Mouse (Mus musculus): ENCODE results near the gene Olfr638. TPM values are rescaled to one million over a fixed set of nuclear protein-coding genes. Genes with fewer than 3 reads are reported as not detected.

Olfr638 gene
- polyA plus RNA-seq (2014; fragmentation: Illumina TruSeq; extraction: RNeasy Lipid Tissue Mini Kit (QIAGEN cat#74804); ENCODE audit: low read depth, low replicate concordance) = not detected

GRCm38 (mm10) chr7:103998446-103998845 lies at the start of gene Olfr638:
Gene Olfr638 (plus strand): TSS chr7:103998746.

GRCm38 (mm10) chr7:103970852-103971251 lies 27.7 kb upstream of the Olfr638 start, which contains the start of gene Olfr635:
Gene Olfr635 (plus strand): TSS chr7:103971152.

GRCm38 (mm10) chr7:104017203-104017602 lies 18.7 kb downstream of the Olfr638 start, which contains the start of gene Olfr639:
Gene Olfr639 (minus strand): TSS chr7:104017303.

DNA sequence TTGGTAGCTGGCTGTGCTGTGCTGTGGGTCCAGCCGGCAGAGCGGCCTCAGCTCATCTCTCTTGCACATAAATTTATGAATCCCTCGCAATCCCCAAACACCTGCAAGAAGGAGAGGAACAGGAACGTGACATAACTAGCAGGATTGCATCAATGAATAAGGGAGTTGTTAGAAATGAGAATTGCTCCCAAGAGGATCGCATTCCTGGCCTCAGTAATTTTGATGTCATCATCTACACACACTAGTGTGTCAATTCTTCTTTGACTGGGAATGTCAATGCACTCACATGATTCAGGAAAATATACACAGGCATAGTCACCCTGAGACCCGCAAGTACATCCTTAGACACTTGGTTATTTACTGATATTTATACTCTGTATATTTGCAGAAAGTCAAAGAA lies 26.9 kb downstream of the Olfr638 start, which contains the start of gene Olfr640:
Gene Olfr640 (minus strand): TSS at position 101 of the 400 bp plus-strand sequence.

GRCm38 (mm10) chr7:104035145-104035544 lies 36.6 kb downstream of the Olfr638 start, which contains the start of gene Olfr641:
Gene Olfr641 (plus strand): TSS chr7:104035445.

DNA sequence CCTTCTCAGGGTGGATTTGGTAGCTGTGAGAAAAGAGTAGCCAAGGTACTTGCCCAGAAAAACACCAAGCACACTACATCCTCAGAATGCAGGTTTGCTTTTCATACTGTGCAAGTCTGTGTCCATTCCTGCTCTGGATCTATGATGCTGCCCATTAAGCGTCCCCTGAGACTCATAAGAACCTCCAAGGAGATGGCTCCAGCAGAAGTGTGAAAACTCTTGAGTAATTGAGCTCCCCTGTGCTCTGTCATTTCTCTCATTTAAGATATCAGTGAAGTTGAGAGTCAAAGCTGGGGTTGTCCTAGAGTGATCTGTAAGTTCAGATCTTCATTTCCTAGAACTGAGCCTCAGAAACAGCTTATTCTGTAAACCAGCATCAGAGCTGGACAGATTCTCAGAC lies 54.0 kb downstream of the Olfr638 start, which contains the start of gene Olfr642:
Gene Olfr642 (minus strand): TSS at position 101 of the 400 bp plus-strand sequence.

Other genes with a start within 250 kb of the Olfr638 start
- not detected for gene Olfr630, start 241.4 kb upstream of the Olfr638 start, polyA plus RNA-seq (2014; fragmentation: Illumina TruSeq; extraction: RNeasy Lipid Tissue Mini Kit (QIAGEN cat#74804); ENCODE audit: low read depth, low replicate concordance)
- not detected for gene Olfr69, start 227.2 kb upstream of the Olfr638 start, polyA plus RNA-seq (2014; fragmentation: Illumina TruSeq; extraction: RNeasy Lipid Tissue Mini Kit (QIAGEN cat#74804); ENCODE audit: low read depth, low replicate concordance)
- gene Olfr68, start 219.0 kb upstream of the Olfr638 start, polyA plus RNA-seq (2014; fragmentation: Illumina TruSeq; extraction: RNeasy Lipid Tissue Mini Kit (QIAGEN cat#74804); ENCODE audit: low read depth, low replicate concordance) = not detected
- not detected for gene Olfr67, start 206.9 kb upstream of the Olfr638 start, polyA plus RNA-seq (2014; fragmentation: Illumina TruSeq; extraction: RNeasy Lipid Tissue Mini Kit (QIAGEN cat#74804); ENCODE audit: low read depth, low replicate concordance)
- gene Hbb-bt, start 184.8 kb upstream of the Olfr638 start, polyA plus RNA-seq (2014; fragmentation: Illumina TruSeq; extraction: RNeasy Lipid Tissue Mini Kit (QIAGEN cat#74804); ENCODE audit: low read depth, low replicate concordance) = 7.4 TPM
- gene Hbb-bs, start 170.7 kb upstream of the Olfr638 start, polyA plus RNA-seq (2014; fragmentation: Illumina TruSeq; extraction: RNeasy Lipid Tissue Mini Kit (QIAGEN cat#74804); ENCODE audit: low read depth, low replicate concordance) = 99.3 TPM
- not detected for gene Hbb-bh2, start 158.2 kb upstream of the Olfr638 start, polyA plus RNA-seq (2014; fragmentation: Illumina TruSeq; extraction: RNeasy Lipid Tissue Mini Kit (QIAGEN cat#74804); ENCODE audit: low read depth, low replicate concordance)
- gene Hbb-bh1, start 155.6 kb upstream of the Olfr638 start, polyA plus RNA-seq (2014; fragmentation: Illumina TruSeq; extraction: RNeasy Lipid Tissue Mini Kit (QIAGEN cat#74804); ENCODE audit: low read depth, low replicate concordance) = not detected
- not detected for gene Hbb-y, start 145.5 kb upstream of the Olfr638 start, polyA plus RNA-seq (2014; fragmentation: Illumina TruSeq; extraction: RNeasy Lipid Tissue Mini Kit (QIAGEN cat#74804); ENCODE audit: low read depth, low replicate concordance)
- gene Olfr66, start 112.5 kb upstream of the Olfr638 start, polyA plus RNA-seq (2014; fragmentation: Illumina TruSeq; extraction: RNeasy Lipid Tissue Mini Kit (QIAGEN cat#74804); ENCODE audit: low read depth, low replicate concordance) = not detected
- gene Olfr64, start 104.3 kb upstream of the Olfr638 start, polyA plus RNA-seq (2014; fragmentation: Illumina TruSeq; extraction: RNeasy Lipid Tissue Mini Kit (QIAGEN cat#74804); ENCODE audit: low read depth, low replicate concordance) = not detected
- gene Olfr65, start 95.3 kb upstream of the Olfr638 start, polyA plus RNA-seq (2014; fragmentation: Illumina TruSeq; extraction: RNeasy Lipid Tissue Mini Kit (QIAGEN cat#74804); ENCODE audit: low read depth, low replicate concordance) = not detected
- not detected for gene Olfr631, start 69.9 kb upstream of the Olfr638 start, polyA plus RNA-seq (2014; fragmentation: Illumina TruSeq; extraction: RNeasy Lipid Tissue Mini Kit (QIAGEN cat#74804); ENCODE audit: low read depth, low replicate concordance)
- gene Olfr632, start 64.4 kb upstream of the Olfr638 start, polyA plus RNA-seq (2014; fragmentation: Illumina TruSeq; extraction: RNeasy Lipid Tissue Mini Kit (QIAGEN cat#74804); ENCODE audit: low read depth, low replicate concordance) = not detected
- not detected for gene Olfr633, start 54.3 kb upstream of the Olfr638 start, polyA plus RNA-seq (2014; fragmentation: Illumina TruSeq; extraction: RNeasy Lipid Tissue Mini Kit (QIAGEN cat#74804); ENCODE audit: low read depth, low replicate concordance)
- gene Olfr635, start 27.6 kb upstream of the Olfr638 start, polyA plus RNA-seq (2014; fragmentation: Illumina TruSeq; extraction: RNeasy Lipid Tissue Mini Kit (QIAGEN cat#74804); ENCODE audit: low read depth, low replicate concordance) = not detected
- not detected for gene Olfr639, start 18.6 kb downstream of the Olfr638 start, polyA plus RNA-seq (2014; fragmentation: Illumina TruSeq; extraction: RNeasy Lipid Tissue Mini Kit (QIAGEN cat#74804); ENCODE audit: low read depth, low replicate concordance)
- not detected for gene Olfr640, start 26.8 kb downstream of the Olfr638 start, polyA plus RNA-seq (2014; fragmentation: Illumina TruSeq; extraction: RNeasy Lipid Tissue Mini Kit (QIAGEN cat#74804); ENCODE audit: low read depth, low replicate concordance)
- gene Olfr641, start 36.7 kb downstream of the Olfr638 start, polyA plus RNA-seq (2014; fragmentation: Illumina TruSeq; extraction: RNeasy Lipid Tissue Mini Kit (QIAGEN cat#74804); ENCODE audit: low read depth, low replicate concordance) = not detected
- not detected for gene Olfr642, start 53.9 kb downstream of the Olfr638 start, polyA plus RNA-seq (2014; fragmentation: Illumina TruSeq; extraction: RNeasy Lipid Tissue Mini Kit (QIAGEN cat#74804); ENCODE audit: low read depth, low replicate concordance)
- not detected for gene 4930516K23Rik, start 62.7 kb downstream of the Olfr638 start, polyA plus RNA-seq (2014; fragmentation: Illumina TruSeq; extraction: RNeasy Lipid Tissue Mini Kit (QIAGEN cat#74804); ENCODE audit: low read depth, low replicate concordance)
- gene Olfr644, start 73.1 kb downstream of the Olfr638 start, polyA plus RNA-seq (2014; fragmentation: Illumina TruSeq; extraction: RNeasy Lipid Tissue Mini Kit (QIAGEN cat#74804); ENCODE audit: low read depth, low replicate concordance) = not detected
- gene Olfr645, start 86.7 kb downstream of the Olfr638 start, polyA plus RNA-seq (2014; fragmentation: Illumina TruSeq; extraction: RNeasy Lipid Tissue Mini Kit (QIAGEN cat#74804); ENCODE audit: low read depth, low replicate concordance) = not detected
- gene Olfr646, start 106.1 kb downstream of the Olfr638 start, polyA plus RNA-seq (2014; fragmentation: Illumina TruSeq; extraction: RNeasy Lipid Tissue Mini Kit (QIAGEN cat#74804); ENCODE audit: low read depth, low replicate concordance) = not detected
- gene Ubqln5, start 131.1 kb downstream of the Olfr638 start, polyA plus RNA-seq (2014; fragmentation: Illumina TruSeq; extraction: RNeasy Lipid Tissue Mini Kit (QIAGEN cat#74804); ENCODE audit: low read depth, low replicate concordance) = not detected
- gene Olfr643, start 138.7 kb downstream of the Olfr638 start, polyA plus RNA-seq (2014; fragmentation: Illumina TruSeq; extraction: RNeasy Lipid Tissue Mini Kit (QIAGEN cat#74804); ENCODE audit: low read depth, low replicate concordance) = not detected
- gene Ubqln3, start 144.5 kb downstream of the Olfr638 start, polyA plus RNA-seq (2014; fragmentation: Illumina TruSeq; extraction: RNeasy Lipid Tissue Mini Kit (QIAGEN cat#74804); ENCODE audit: low read depth, low replicate concordance) = not detected
- not detected for gene Ubqlnl, start 151.8 kb downstream of the Olfr638 start, polyA plus RNA-seq (2014; fragmentation: Illumina TruSeq; extraction: RNeasy Lipid Tissue Mini Kit (QIAGEN cat#74804); ENCODE audit: low read depth, low replicate concordance)
- gene Olfm5, start 166.1 kb downstream of the Olfr638 start, polyA plus RNA-seq (2014; fragmentation: Illumina TruSeq; extraction: RNeasy Lipid Tissue Mini Kit (QIAGEN cat#74804); ENCODE audit: low read depth, low replicate concordance) = not detected
- not detected for gene Olfr648, start 184.6 kb downstream of the Olfr638 start, polyA plus RNA-seq (2014; fragmentation: Illumina TruSeq; extraction: RNeasy Lipid Tissue Mini Kit (QIAGEN cat#74804); ENCODE audit: low read depth, low replicate concordance)
- not detected for gene Olfr649, start 197.2 kb downstream of the Olfr638 start, polyA plus RNA-seq (2014; fragmentation: Illumina TruSeq; extraction: RNeasy Lipid Tissue Mini Kit (QIAGEN cat#74804); ENCODE audit: low read depth, low replicate concordance)
- 0.77 TPM for gene Trim6, start 220.0 kb downstream of the Olfr638 start, polyA plus RNA-seq (2014; fragmentation: Illumina TruSeq; extraction: RNeasy Lipid Tissue Mini Kit (QIAGEN cat#74804); ENCODE audit: low read depth, low replicate concordance)
- 14.5 TPM for gene Trim34a, start 245.7 kb downstream of the Olfr638 start, polyA plus RNA-seq (2014; fragmentation: Illumina TruSeq; extraction: RNeasy Lipid Tissue Mini Kit (QIAGEN cat#74804); ENCODE audit: low read depth, low replicate concordance)

Data from kidney, adult 10 weeks (tissue).